Mouse (Mus musculus) heart, embryonic 12.5 days (tissue): Measurements from ENCODE around the gene Ikzf1. TPM values are rescaled to one million over a fixed set of nuclear protein-coding genes. Genes with fewer than 3 reads are reported as not detected.

ENCODE experiments used
- ATAC-seq: fragments of 200-750 bp; cut with Nextera tagmentation; 2 replicates; pipeline ENCODE4 v1.8.0; 2017; ENCODE audit warnings: moderate TSS enrichment, moderate library complexity; ENCODE audit not compliant: insufficient number of reproducible peaks, low FRiP score
- H3K27ac ChIP-seq: fragments of 300-500 bp; sonication (generic); 2 replicates; pipeline ENCODE4 v1.5.1; 2016; ENCODE audit warnings: mild to moderate bottlenecking, moderate library complexity; ENCODE audit not compliant: poor library complexity, severe bottlenecking
- H3K27me3 ChIP-seq: fragments of 300-500 bp; sonication (generic); replicated peaks from 2 replicates; pipeline ENCODE4 v1.6.1; 2016; ENCODE audit warnings: mild to moderate bottlenecking, moderate library complexity
- H3K36me3 ChIP-seq: fragments of 300-500 bp; sonication (generic); 2 replicates; pipeline ENCODE4 v1.6.1; 2016; ENCODE audit warnings: mild to moderate bottlenecking, moderate library complexity
- H3K4me1 ChIP-seq: fragments of 300-500 bp; sonication (generic); replicated peaks from 2 replicates; pipeline ENCODE4 v1.6.1; 2016; ENCODE audit warnings: mild to moderate bottlenecking
- H3K4me2 ChIP-seq: fragments of 300-500 bp; sonication (generic); 2 replicates; pipeline ENCODE4 v1.6.1; 2016; ENCODE audit warnings: mild to moderate bottlenecking, moderate library complexity
- H3K4me3 ChIP-seq: fragments of 300-500 bp; sonication (generic); 2 replicates; pipeline ENCODE4 v1.5.1; 2016; ENCODE audit warnings: mild to moderate bottlenecking
- H3K9ac ChIP-seq: fragments of 300-500 bp; sonication (generic); 2 replicates; pipeline ENCODE4 v1.6.1; 2016; ENCODE audit warnings: mild to moderate bottlenecking, moderate library complexity
- H3K9me3 ChIP-seq: fragments of 300-500 bp; sonication (generic); replicated peaks from 2 replicates; pipeline ENCODE4 v1.6.1; 2016; ENCODE audit warnings: mild to moderate bottlenecking, moderate library complexity
- WGBS: fragments of 180-500 bp; shearing (Covaris S2); methylation state at CpG from one replicate; pipeline ENCODE4 v1.1.7; 2016; 5-methylcytosine and 5-hydroxymethylcytosine counted together
- polyA plus RNA-seq: library from polyadenylated mRNA; unstranded; fragments of >200 nt; fragmentation: Nextera tagmentation; extraction: Ambion mirVana; gene quantifications from 2 replicates; pipeline ENCODE4 v1.2.1, GENCODE M21; 2016

Ikzf1 gene
- polyA plus RNA-seq, 1 experiment from 2014 or later: 3.3 TPM

GRCm38 (mm10) chr11:11741574-11741973 lies 56.8 kb downstream of the Ikzf1 start:
- Histone ChIP-seq H3K4me2 (no peak overlapping the region), H3K36me3 (no peaks in the 10 kb centered on the region), H3K9ac (no peak overlapping the region), H3K27ac (no peak overlapping the region), H3K9me3 (no peaks in the 10 kb centered on the region), H3K4me1 (no peaks in the 10 kb centered on the region), H3K4me3 (no peak overlapping the region), H3K27me3 (no peaks in the 10 kb centered on the region)
- ATAC-seq: no peak
- WGBS: 82% methylated on average over 5 of the region's 5 CpGs

GRCm38 (mm10) chr11:11742626-11743025 lies 57.8 kb downstream of the Ikzf1 start:
- Histone ChIP-seq H3K36me3 (no peaks in the 10 kb centered on the region), H3K27ac (no peak overlapping the region), H3K9me3 (no peaks in the 10 kb centered on the region), H3K9ac (no peak overlapping the region), H3K4me1 (no peaks in the 10 kb centered on the region), H3K4me3 (no peak overlapping the region), H3K4me2 (no peak overlapping the region), H3K27me3 (no peaks in the 10 kb centered on the region)
- no peak; the same call in 1 of the 2 replicates for ATAC-seq
- WGBS: 13% methylated on average over 2 of the region's 2 CpGs

- Histone ChIP-seq H3K27me3 (no peaks in the 10 kb centered on the region), H3K4me2 (no peak overlapping the region), H3K9me3 (no peaks in the 10 kb centered on the region), H3K4me1 (no peaks in the 10 kb centered on the region), H3K4me3 (no peak overlapping the region), H3K27ac (no peak overlapping the region), H3K36me3 (no peaks in the 10 kb centered on the region), H3K9ac (no peak overlapping the region)
- WGBS: 43% methylated on average over 1 of the region's 1 CpGs
- ATAC-seq: no peak
Measured at GRCm38 (mm10) chr11:11744222-11744621, 59.4 kb downstream of the Ikzf1 start.

- Histone ChIP-seq H3K4me3 (no peak overlapping the region), H3K9ac (no peak overlapping the region), H3K27ac (no peak overlapping the region), H3K4me2 (no peak overlapping the region), H3K4me1 (no peaks in the 10 kb centered on the region), H3K27me3 (no peaks in the 10 kb centered on the region), H3K36me3 (no peaks in the 10 kb centered on the region), H3K9me3 (no peaks in the 10 kb centered on the region)
- 82% methylated on average over 5 of the region's 5 CpGs for WGBS
- no peak for ATAC-seq
Measured at GRCm38 (mm10) chr11:11751091-11751490, 66.3 kb downstream of the Ikzf1 start.

GRCm38 (mm10) chr11:11752859-11753258 lies 68.1 kb downstream of the Ikzf1 start:
- no peak for ATAC-seq
- no peaks in the 10 kb centered on the region for H3K9me3 ChIP-seq
- WGBS: 81% methylated on average over 5 of the region's 5 CpGs
- H3K4me3 ChIP-seq: no peak overlapping the region
- no peak overlapping the region for H3K27ac ChIP-seq
- no peaks in the 10 kb centered on the region for H3K36me3 ChIP-seq
- no peak overlapping the region for H3K9ac ChIP-seq
- no peak overlapping the region for H3K4me2 ChIP-seq
- H3K4me1 ChIP-seq: no peaks in the 10 kb centered on the region
- no peaks in the 10 kb centered on the region for H3K27me3 ChIP-seq

GRCm38 (mm10) chr11:11758121-11758520 lies 73.3 kb downstream of the Ikzf1 start:
- Histone ChIP-seq H3K9me3 (no peaks in the 10 kb centered on the region), H3K36me3 (no peaks in the 10 kb centered on the region), H3K4me3 (no peak overlapping the region), H3K9ac (no peak overlapping the region), H3K4me1 (no peaks in the 10 kb centered on the region), H3K4me2 (no peak overlapping the region), H3K27ac (no peak overlapping the region), H3K27me3 (no peaks in the 10 kb centered on the region)
- WGBS: 72% methylated on average over 6 of the region's 6 CpGs
- no peak for ATAC-seq

- Histone ChIP-seq H3K4me2 (no peak overlapping the region), H3K4me3 (no peak overlapping the region), H3K36me3 (no peaks in the 10 kb centered on the region), H3K4me1 (no peaks in the 10 kb centered on the region), H3K9ac (no peak overlapping the region), H3K27me3 (no peaks in the 10 kb centered on the region), H3K9me3 (no peaks in the 10 kb centered on the region), H3K27ac (no peak overlapping the region)
- WGBS: 89% methylated on average over 1 of the region's 1 CpGs
- ATAC-seq: no peak
Measured at GRCm38 (mm10) chr11:11758883-11759282, 74.1 kb downstream of the Ikzf1 start.

- H3K9ac ChIP-seq: no peak overlapping the region
- 65% methylated on average over 4 of the region's 4 CpGs for WGBS
- no peaks in the 10 kb centered on the region for H3K4me1 ChIP-seq
- no peak for ATAC-seq
- H3K4me3 ChIP-seq: no peak overlapping the region
- no peak overlapping the region for H3K4me2 ChIP-seq
- no peak overlapping the region for H3K27ac ChIP-seq
- no peaks in the 10 kb centered on the region for H3K27me3 ChIP-seq
- no peaks in the 10 kb centered on the region for H3K9me3 ChIP-seq
- no peaks in the 10 kb centered on the region for H3K36me3 ChIP-seq
Measured at GRCm38 (mm10) chr11:11763211-11763666, 78.4 kb downstream of the Ikzf1 start.

GRCm38 (mm10) chr11:11765414-11765813 lies 80.6 kb downstream of the Ikzf1 start:
- Histone ChIP-seq H3K4me2 (no peak overlapping the region), H3K9me3 (no peaks in the 10 kb centered on the region), H3K4me3 (no peak overlapping the region), H3K27ac (no peak overlapping the region), H3K9ac (no peak overlapping the region), H3K36me3 (no peaks in the 10 kb centered on the region), H3K27me3 (no peaks in the 10 kb centered on the region), H3K4me1 (no peaks in the 10 kb centered on the region)
- ATAC-seq: no peak
- 70% methylated on average over 1 of the region's 1 CpGs for WGBS

- Histone ChIP-seq H3K9ac (no peak overlapping the region), H3K36me3 (no peaks in the 10 kb centered on the region), H3K4me2 (no peak overlapping the region), H3K4me3 (no peak overlapping the region), H3K4me1 (no peaks in the 10 kb centered on the region), H3K27me3 (no peaks in the 10 kb centered on the region), H3K27ac (no peak overlapping the region), H3K9me3 (no peaks in the 10 kb centered on the region)
- no peak for ATAC-seq
- 76% methylated on average over 1 of the region's 1 CpGs for WGBS
Measured at GRCm38 (mm10) chr11:11766105-11766504, 81.3 kb downstream of the Ikzf1 start.

- Histone ChIP-seq H3K36me3 (no peaks in the 10 kb centered on the region), H3K4me1 (no peaks in the 10 kb centered on the region), H3K27ac (no peak overlapping the region), H3K4me2 (no peak overlapping the region), H3K27me3 (no peaks in the 10 kb centered on the region), H3K9ac (no peak overlapping the region), H3K9me3 (no peaks in the 10 kb centered on the region), H3K4me3 (no peak overlapping the region)
- ATAC-seq: no peak
Measured at GRCm38 (mm10) chr11:11766736-11767135, 81.9 kb downstream of the Ikzf1 start.

GRCm38 (mm10) chr11:11768057-11768456 lies 83.3 kb downstream of the Ikzf1 start:
- Histone ChIP-seq H3K4me1 (no peaks in the 10 kb centered on the region), H3K27ac (no peak overlapping the region), H3K36me3 (no peaks in the 10 kb centered on the region), H3K9ac (no peak overlapping the region), H3K27me3 (no peaks in the 10 kb centered on the region), H3K4me2 (no peak overlapping the region), H3K9me3 (no peaks in the 10 kb centered on the region), H3K4me3 (no peak overlapping the region)
- WGBS: 76% methylated on average over 2 of the region's 2 CpGs
- no peak for ATAC-seq
